Mouse (Mus musculus): ENCODE data around the gene Helz2.

DNA sequence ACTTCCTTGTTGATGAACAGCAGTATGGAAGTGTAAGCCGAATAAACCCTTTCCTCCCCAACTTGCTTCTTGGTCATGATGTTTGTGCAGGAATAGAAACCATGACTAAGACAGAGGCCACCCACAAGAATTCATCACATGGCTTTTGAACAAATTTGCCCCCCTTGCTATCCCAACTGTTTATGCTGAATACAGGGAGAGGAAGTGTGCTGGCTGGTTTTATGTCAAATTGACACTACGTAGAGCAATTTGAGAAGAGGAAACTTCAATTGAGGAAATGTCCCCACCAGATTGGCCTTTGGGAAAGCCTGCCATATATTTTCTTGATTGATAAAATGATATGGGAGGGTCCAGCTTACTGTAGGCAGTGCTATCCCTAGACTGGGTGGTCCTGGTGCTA, 32.0 kb upstream of the Helz2 start:
- no peak for TF ChIP-seq POLR2A (IDR thresholded peaks at IDR 0.05; ENCODE audit: insufficient read length, low read depth)
- TF ChIP-seq MYOD1 (IDR thresholded peaks at IDR 0.05; ENCODE audit: control insufficient read depth in 1 of 3, insufficient read length in 2 of 3, low read depth in 2 of 3): no peak
- no peak for TF ChIP-seq SRF (IDR thresholded peaks at IDR 0.05; ENCODE audit: control insufficient read depth, insufficient read length, low read depth)
- TF ChIP-seq MAX (IDR thresholded peaks at IDR 0.05; ENCODE audit: low read depth): no peak
- TF ChIP-seq USF1 (IDR thresholded peaks at IDR 0.05; ENCODE audit: low read depth): no peak
- TF ChIP-seq E2F4 (IDR thresholded peaks at IDR 0.05; ENCODE audit: insufficient read depth): no peak
- no peak for TF ChIP-seq MYOG (IDR thresholded peaks at IDR 0.05; ENCODE audit: control insufficient read depth in 1 of 3, insufficient read depth in 1 of 3, insufficient read length in 2 of 3, low read depth in 2 of 3)
